Mouse (Mus musculus): ENCODE measurements around the gene Il13. TPM values are rescaled to one million over a fixed set of nuclear protein-coding genes. Genes with fewer than 3 reads are reported as not detected.

Il13 gene
- not detected in 2 replicates for polyA plus RNA-seq (2012; rRNA removed)

GRCm38 (mm10) chr11:53634556-53634955 lies at the start of gene Il13:
Gene Il13, minus strand, starts transcription at chr11:53634702.
- no peak for TF ChIP-seq CTCF (IDR thresholded peaks at IDR 0.05; ENCODE audit: extremely low read depth, insufficient read depth, insufficient read length, insufficient replicate concordance)
- no peak for TF ChIP-seq POLR2A (IDR thresholded peaks at IDR 0.05; ENCODE audit: low read depth, low read length)
- Histone ChIP-seq H3K27me3 (ENCODE audit: control insufficient read depth, insufficient read depth, low read length) (peaks cover 6% of the 10 kb centered on the region; the same call in 1 of the 2 replicates), H3K4me1 (ENCODE audit: control insufficient read depth, insufficient read depth, insufficient read length) (peaks cover 5% of the 10 kb centered on the region), H3K27ac (ENCODE audit: insufficient read depth, low read length) (no peak within 1 kb of the TSS), H3K4me3 (ENCODE audit: extremely low read depth, insufficient read depth, insufficient read length) (no peak within 1 kb of the TSS), H3K36me3 (ENCODE audit: control insufficient read depth, insufficient read depth, low read length) (no peaks in the 10 kb centered on the region)
- no peak for DNase-seq (ENCODE audit: low read depth in 1 of 2, low spot score in 2 of 2)
- WGBS, result 90% methylated on average over 8 of the region's 8 CpGs

DNA sequence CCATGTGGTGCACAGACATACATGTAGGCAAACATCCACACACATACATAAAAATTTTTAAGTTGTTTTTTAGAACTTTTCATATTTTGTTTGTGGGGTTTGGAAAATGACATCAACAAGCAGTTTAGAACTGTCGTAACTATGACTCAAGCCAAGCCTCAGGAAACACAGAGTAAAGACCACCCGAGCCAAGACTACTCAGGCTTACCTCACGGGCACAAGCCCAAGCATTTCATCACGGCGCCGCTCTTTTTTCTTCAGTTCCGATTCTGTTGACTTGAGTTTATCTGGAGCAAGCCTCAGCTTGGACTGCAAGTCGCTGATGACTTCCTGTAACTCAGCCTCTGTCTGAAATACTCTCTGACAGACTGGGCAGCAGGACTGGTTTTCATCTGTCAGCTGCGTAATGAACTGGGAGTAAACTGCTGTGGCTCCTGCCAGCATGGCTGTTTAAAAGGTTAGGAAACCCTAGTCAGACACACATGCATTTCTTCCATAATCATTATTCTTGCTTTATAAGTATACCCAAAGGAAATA lies 48.6 kb upstream of the Il13 start:
- H3K27me3 ChIP-seq (ENCODE audit: control insufficient read depth, insufficient read depth, low read length), result no peaks in the 10 kb centered on the region
- 92% methylated on average over 9 of the region's 9 CpGs for WGBS
- no peaks in the 10 kb centered on the region for H3K4me1 ChIP-seq (ENCODE audit: control insufficient read depth, insufficient read depth, insufficient read length)
- no peak for TF ChIP-seq POLR2A (IDR thresholded peaks at IDR 0.05; ENCODE audit: low read depth, low read length)
- no peak for TF ChIP-seq CTCF (IDR thresholded peaks at IDR 0.05; ENCODE audit: extremely low read depth, insufficient read depth, insufficient read length, insufficient replicate concordance)
- H3K36me3 ChIP-seq (ENCODE audit: control insufficient read depth, insufficient read depth, low read length), result peaks cover 25% of the 10 kb centered on the region
- DNase-seq (ENCODE audit: low read depth in 1 of 2, low spot score in 2 of 2), result no peak
- no peak overlapping the region for H3K4me3 ChIP-seq (ENCODE audit: extremely low read depth, insufficient read depth, insufficient read length)
- no peak overlapping the region for H3K27ac ChIP-seq (ENCODE audit: insufficient read depth, low read length)

GRCm38 (mm10) chr11:53682170-53682569 lies 47.7 kb upstream of the Il13 start:
- no peaks in the 10 kb centered on the region for H3K27me3 ChIP-seq (ENCODE audit: control insufficient read depth, insufficient read depth, low read length)
- WGBS, result 90% methylated on average over 2 of the region's 2 CpGs
- DNase-seq (ENCODE audit: low read depth in 1 of 2, low spot score in 2 of 2), result no peak
- H3K4me1 ChIP-seq (ENCODE audit: control insufficient read depth, insufficient read depth, insufficient read length), result no peaks in the 10 kb centered on the region
- peaks cover 27% of the 10 kb centered on the region for H3K36me3 ChIP-seq (ENCODE audit: control insufficient read depth, insufficient read depth, low read length)
- no peak for TF ChIP-seq POLR2A (IDR thresholded peaks at IDR 0.05; ENCODE audit: low read depth, low read length)
- TF ChIP-seq CTCF (IDR thresholded peaks at IDR 0.05; ENCODE audit: extremely low read depth, insufficient read depth, insufficient read length, insufficient replicate concordance), result no peak
- H3K27ac ChIP-seq (ENCODE audit: insufficient read depth, low read length), result no peak overlapping the region
- no peak overlapping the region for H3K4me3 ChIP-seq (ENCODE audit: extremely low read depth, insufficient read depth, insufficient read length)

DNA sequence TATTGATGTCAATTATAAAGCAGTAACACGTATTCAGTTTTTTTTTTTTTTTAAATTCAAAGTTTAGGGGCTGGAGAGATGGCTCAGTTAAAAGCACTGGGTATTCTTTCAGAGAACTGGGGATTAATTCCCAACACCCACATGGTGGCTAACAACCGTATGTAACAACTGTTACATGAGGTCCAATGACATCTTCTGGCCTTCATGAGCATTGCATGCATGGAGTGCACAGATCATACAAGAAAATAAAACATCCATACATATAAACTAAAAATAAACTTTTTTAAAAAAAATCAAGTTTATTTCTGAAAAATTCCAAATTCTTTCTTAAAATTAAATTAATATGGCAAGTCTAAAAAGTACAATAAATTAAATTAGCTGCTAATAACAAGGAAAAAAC lies 47.2 kb upstream of the Il13 start:
- DNase-seq (ENCODE audit: low read depth in 1 of 2, low spot score in 2 of 2), result no peak
- peaks cover 29% of the 10 kb centered on the region for H3K36me3 ChIP-seq (ENCODE audit: control insufficient read depth, insufficient read depth, low read length)
- H3K27ac ChIP-seq (ENCODE audit: insufficient read depth, low read length), result no peak overlapping the region
- no peak for TF ChIP-seq POLR2A (IDR thresholded peaks at IDR 0.05; ENCODE audit: low read depth, low read length)
- TF ChIP-seq CTCF (IDR thresholded peaks at IDR 0.05; ENCODE audit: extremely low read depth, insufficient read depth, insufficient read length, insufficient replicate concordance), result no peak
- H3K4me3 ChIP-seq (ENCODE audit: extremely low read depth, insufficient read depth, insufficient read length), result no peak overlapping the region
- H3K27me3 ChIP-seq (ENCODE audit: control insufficient read depth, insufficient read depth, low read length), result no peaks in the 10 kb centered on the region
- H3K4me1 ChIP-seq (ENCODE audit: control insufficient read depth, insufficient read depth, insufficient read length), result no peaks in the 10 kb centered on the region
- 94% methylated on average over 2 of the region's 2 CpGs for WGBS

DNA sequence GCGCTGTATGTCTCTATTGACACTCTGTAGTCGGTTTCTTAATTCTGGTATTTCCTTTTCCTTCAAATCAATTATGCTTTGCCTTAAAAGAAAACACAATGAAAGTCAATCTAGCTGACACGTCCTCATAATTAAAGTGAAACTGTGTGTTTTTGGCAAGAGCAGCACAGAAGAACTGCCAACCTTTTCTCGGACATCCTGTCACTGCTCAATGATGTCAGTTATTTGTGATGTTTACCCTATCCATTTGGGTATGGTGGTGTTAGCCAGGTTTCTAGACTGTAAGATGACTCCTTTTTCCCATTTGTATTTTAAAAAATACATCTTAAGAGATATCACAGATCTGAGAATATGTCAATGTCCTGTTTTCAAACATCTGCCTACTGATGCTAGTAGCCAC lies 45.6 kb upstream of the Il13 start:
- H3K4me1 ChIP-seq (ENCODE audit: control insufficient read depth, insufficient read depth, insufficient read length), result no peaks in the 10 kb centered on the region
- H3K4me3 ChIP-seq (ENCODE audit: extremely low read depth, insufficient read depth, insufficient read length), result no peak overlapping the region
- DNase-seq (ENCODE audit: low read depth in 1 of 2, low spot score in 2 of 2), result no peak
- H3K27ac ChIP-seq (ENCODE audit: insufficient read depth, low read length), result no peak overlapping the region
- peaks cover 30% of the 10 kb centered on the region for H3K36me3 ChIP-seq (ENCODE audit: control insufficient read depth, insufficient read depth, low read length)
- H3K27me3 ChIP-seq (ENCODE audit: control insufficient read depth, insufficient read depth, low read length), result no peaks in the 10 kb centered on the region
- 85% methylated on average over 4 of the region's 4 CpGs for WGBS
- TF ChIP-seq CTCF (IDR thresholded peaks at IDR 0.05; ENCODE audit: extremely low read depth, insufficient read depth, insufficient read length, insufficient replicate concordance) (no peak), POLR2A (IDR thresholded peaks at IDR 0.05; ENCODE audit: low read depth, low read length) (no peak)

- H3K4me3 ChIP-seq (ENCODE audit: extremely low read depth, insufficient read depth, insufficient read length), result no peak overlapping the region
- DNase-seq (ENCODE audit: low read depth in 1 of 2, low spot score in 2 of 2), result no peak
- peaks cover 30% of the 10 kb centered on the region for H3K36me3 ChIP-seq (ENCODE audit: control insufficient read depth, insufficient read depth, low read length)
- no peak overlapping the region for H3K27ac ChIP-seq (ENCODE audit: insufficient read depth, low read length)
- WGBS, result 96% methylated on average over 4 of the region's 4 CpGs
- H3K4me1 ChIP-seq (ENCODE audit: control insufficient read depth, insufficient read depth, insufficient read length), result no peaks in the 10 kb centered on the region
- H3K27me3 ChIP-seq (ENCODE audit: control insufficient read depth, insufficient read depth, low read length), result no peaks in the 10 kb centered on the region
- TF ChIP-seq CTCF (IDR thresholded peaks at IDR 0.05; ENCODE audit: extremely low read depth, insufficient read depth, insufficient read length, insufficient replicate concordance), result no peak
- TF ChIP-seq POLR2A (IDR thresholded peaks at IDR 0.05; ENCODE audit: low read depth, low read length), result no peak
Measured at GRCm38 (mm10) chr11:53671414-53671813, 36.9 kb upstream of the Il13 start.

DNA sequence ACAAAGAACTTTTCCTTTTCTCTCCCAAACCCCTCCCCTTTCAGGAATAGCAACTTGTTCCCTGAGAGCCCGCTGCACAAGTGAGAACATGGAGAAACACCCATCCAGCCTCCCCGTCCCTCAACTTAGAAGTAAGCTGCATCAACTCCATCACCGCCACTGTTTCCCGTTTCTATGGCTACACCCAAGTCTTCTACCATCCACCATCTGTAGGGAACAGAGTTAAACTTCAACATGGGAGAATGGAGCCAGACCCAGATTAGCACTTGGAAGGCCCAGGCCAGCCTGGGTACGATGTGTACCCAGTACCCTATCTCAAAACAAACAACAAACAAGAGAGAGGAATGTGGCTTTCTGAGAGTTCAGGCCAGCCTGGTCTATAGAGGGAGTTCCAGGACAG lies 29.6 kb upstream of the Il13 start:
- no peaks in the 10 kb centered on the region for H3K27me3 ChIP-seq (ENCODE audit: control insufficient read depth, insufficient read depth, low read length)
- no peaks in the 10 kb centered on the region for H3K4me1 ChIP-seq (ENCODE audit: control insufficient read depth, insufficient read depth, insufficient read length)
- TF ChIP-seq POLR2A (IDR thresholded peaks at IDR 0.05; ENCODE audit: low read depth, low read length) (no peak), CTCF (IDR thresholded peaks at IDR 0.05; ENCODE audit: extremely low read depth, insufficient read depth, insufficient read length, insufficient replicate concordance) (no peak)
- H3K27ac ChIP-seq (ENCODE audit: insufficient read depth, low read length), result no peak overlapping the region
- peaks cover 20% of the 10 kb centered on the region for H3K36me3 ChIP-seq (ENCODE audit: control insufficient read depth, insufficient read depth, low read length)
- H3K4me3 ChIP-seq (ENCODE audit: extremely low read depth, insufficient read depth, insufficient read length), result no peak overlapping the region
- 98% methylated on average over 5 of the region's 5 CpGs for WGBS
- DNase-seq (ENCODE audit: low read depth in 1 of 2, low spot score in 2 of 2), result no peak
